Mouse (Mus musculus) adrenal gland, adult 2 months (tissue): ENCODE measurements around the gene Fbxw2. TPM values are rescaled to one million over a fixed set of nuclear protein-coding genes. Genes with fewer than 3 reads are reported as not detected.
"Not testable (repeated sequence)": the region's sequence is repeated elsewhere in the genome, so short reads cannot be mapped to it uniquely, and the experiment has no call there.

ENCODE experiments used
- DNase-seq: peaks from one replicate; pipeline ENCODE4 v3.0.0; 2021
- polyA plus RNA-seq: library from polyadenylated mRNA; depleted of rRNA; stranded (reverse); fragments of >200 nt; gene quantifications from 2 replicates; pipeline ENCODE4 v1.2.3, GENCODE M21; 2012; rRNA removed
- total RNA-seq, 2 experiments: library from RNA; stranded (reverse); gene quantifications; 2 replicates each; pipeline ENCODE4 v1.2.3; 2021

The Fbxw2 gene
- total and polyA plus RNA-seq, 3 experiments, result 30.9 to 70.1 (median 58.1) TPM

DNA sequence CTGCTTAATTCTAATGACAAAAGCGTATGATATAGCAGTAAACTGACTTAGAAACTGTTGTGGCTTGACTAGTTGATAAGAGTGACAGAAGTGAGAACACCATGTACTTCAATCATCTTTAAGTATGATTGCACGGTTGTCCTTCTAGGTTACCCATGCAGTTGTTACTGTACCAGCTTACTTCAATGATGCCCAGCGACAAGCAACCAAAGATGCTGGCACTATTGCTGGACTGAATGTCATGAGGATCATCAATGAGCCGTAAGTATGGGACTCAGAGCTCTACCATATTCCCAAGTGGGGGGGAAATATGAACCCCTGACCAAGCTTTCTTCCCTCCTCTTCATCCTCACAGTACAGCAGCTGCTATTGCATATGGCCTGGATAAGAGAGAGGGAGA is 52.4 kb downstream of the Fbxw2 start:
- DNase-seq, result no peak

DNA sequence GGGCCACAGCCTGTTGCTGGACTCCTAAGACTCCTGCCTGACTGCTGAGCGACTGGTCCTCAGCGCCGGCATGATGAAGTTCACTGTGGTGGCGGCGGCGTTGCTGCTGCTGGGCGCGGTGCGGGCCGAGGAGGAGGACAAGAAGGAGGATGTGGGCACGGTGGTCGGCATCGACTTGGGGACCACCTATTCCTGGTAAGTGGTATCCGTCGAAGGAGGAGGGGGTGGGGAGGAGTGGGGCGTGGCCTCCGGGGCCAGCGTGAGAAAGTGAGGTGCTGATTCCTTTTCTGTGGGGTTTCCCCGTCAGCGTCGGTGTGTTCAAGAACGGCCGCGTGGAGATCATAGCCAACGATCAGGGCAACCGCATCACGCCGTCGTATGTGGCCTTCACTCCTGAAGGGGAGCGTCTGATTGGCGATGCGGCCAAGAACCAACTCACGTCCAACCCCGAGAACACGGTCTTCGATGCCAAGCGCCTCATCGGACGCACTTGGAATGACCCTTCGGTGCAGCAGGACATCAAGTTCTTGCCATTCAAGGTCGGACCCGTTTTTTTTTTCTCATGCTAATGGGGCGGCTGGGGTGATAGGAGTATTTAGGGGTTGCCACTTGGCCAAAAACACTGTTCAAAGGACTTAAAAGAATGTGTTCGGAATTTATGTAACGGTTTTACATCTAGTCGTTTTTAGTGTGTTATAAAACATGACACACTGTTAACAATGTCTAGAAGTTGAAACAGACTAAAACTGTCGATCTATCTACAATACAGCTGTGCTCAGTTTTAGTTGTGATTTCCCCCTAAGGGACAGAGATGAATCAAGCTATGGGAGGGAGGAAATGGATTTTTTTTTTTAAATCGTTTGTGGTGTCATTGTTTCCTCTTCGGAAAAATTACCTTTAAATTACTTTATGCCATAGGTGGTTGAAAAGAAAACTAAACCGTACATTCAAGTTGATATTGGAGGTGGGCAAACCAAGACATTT is 53.6 kb downstream of the Fbxw2 start:
- DNase-seq, result no peak

DNA sequence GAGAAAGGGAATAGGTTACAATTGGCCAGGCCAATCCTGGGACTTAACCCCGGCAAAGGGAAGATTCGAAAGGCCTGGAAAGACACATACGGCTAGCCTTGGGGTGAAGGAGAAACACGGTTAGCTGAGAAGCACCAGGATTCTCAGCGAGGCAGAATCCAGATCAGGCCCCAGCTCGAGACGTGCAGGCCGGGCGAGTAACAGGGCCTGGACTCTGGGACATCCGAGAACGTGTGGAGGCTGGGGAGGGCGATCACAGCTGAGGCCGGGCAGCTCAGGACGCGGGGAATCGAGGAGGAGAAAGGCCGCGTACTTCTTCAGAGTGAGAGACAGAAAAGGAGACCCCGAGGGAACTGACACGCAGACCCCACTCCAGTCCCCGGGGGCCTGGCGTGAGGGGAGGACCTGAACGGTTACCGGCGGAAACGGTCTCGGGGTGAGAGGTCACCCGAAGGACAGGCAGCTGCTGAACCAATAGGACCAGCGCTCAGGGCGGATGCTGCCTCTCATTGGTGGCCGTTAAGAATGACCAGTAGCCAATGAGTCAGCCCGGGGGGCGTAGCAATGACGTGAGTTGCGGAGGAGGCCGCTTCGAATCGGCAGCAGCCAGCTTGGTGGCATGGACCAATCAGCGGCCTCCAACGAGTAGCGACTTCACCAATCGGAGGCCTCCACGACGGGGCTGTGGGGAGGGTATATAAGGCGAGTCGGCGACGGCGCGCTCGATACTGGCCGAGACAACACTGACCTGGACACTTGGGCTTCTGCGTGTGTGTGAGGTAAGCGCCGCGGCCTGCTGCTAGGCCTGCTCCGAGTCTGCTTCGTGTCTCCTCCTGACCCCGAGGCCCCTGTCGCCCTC is 54.5 kb downstream of the Fbxw2 start, which contains the start of gene Hspa5:
Hspa5 (plus strand) TSS at position 603 of the 859 bp plus-strand sequence.
- peak; percentile 100 for DNase-seq

DNA sequence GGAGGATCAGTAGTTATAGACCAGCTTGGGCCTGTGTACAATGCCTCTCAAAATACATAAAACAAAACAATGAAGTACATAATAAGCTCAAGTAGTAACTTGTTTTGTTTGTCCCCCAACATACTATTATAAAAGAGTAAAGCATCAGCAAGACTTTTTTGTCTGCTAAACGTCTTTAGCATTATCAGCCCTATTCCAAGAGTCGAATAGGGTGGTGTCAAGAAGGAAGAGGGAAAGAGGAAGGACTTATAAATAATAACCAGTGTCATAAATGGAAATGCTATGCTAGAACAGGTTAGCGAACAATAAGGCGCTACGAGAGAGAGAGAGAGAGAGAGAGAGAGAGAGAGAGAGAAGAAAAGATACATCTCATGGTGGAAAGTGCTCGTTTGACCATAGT is 55.2 kb downstream of the Fbxw2 start:
- no peak for DNase-seq

DNA sequence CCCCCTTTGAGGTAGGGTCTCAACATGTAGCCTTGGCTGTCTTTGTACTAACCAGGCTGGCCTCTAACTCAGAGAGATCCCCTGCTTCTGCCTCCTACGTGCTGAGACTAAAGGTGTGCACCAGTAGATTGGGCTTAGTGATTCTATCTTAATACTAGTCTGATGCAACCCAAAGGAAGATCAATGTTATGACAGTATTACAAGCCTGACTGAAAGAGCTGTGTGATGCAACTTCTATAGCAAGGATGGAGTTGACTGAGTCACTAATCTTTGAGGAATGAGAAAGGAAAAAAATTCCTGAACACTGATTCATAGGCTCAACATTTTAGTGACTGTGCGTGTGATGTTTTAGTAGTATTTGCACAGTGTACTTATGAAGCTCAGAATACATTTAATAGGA is 56.1 kb downstream of the Fbxw2 start:
- no peak for DNase-seq

DNA sequence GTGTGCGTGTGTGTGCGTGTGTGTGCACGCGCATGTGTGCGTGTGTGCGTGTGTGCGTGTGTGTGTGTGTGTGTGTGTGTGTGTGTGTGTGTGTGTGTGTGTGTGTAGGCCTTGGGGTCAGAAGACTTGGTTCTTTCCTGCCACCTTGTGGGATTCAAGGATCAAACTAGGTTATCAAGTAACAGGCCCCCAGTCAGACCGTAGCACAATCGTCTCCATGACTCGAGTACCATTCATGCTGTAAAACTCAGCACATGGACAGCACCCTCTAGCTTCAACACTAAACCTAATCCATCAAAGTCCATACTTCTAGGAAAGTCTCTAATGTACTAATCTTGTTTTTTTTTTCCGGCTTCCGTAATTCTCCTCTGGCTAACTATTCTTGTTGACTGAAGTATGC is 61.3 kb downstream of the Fbxw2 start:
- DNase-seq, result no peak

DNA sequence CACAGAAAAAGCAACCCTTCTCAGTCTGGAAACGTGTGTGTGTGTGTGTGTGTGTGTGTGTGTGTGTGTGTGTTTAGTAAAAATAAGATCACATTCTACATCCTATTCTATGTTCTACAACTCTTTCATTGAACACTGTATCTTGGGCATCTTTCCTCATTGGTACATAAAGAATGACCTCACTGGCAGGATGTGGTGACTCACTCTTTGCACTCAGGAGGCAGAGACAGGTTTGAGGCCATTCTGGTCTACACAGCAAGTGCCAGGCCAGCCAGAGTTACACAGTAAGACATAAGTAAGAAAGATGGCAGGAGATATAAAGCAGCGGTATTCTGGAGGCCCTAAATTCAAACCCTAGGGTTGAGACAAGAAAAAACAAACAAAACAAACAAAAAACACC is 63.2 kb downstream of the Fbxw2 start:
- DNase-seq, result no peak

DNA sequence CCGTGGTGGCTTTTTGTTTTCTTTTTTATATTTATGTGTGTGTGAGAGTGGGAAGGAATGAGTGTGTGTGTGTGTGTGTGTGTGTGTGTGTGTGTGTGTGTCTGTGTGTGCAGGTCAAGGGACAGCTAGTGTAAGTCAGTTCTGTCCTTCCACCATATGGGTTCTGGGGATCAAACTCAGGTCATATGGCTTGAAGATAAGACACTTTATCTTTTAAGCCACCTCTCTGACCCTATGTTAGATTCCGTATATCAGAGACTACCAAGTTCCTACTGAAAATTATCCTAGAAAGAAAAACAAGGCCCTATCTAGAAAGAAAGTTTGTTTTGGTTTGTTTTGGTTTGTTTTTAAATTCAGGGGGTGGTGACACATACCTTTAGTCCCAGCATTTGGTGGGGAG is 63.9 kb downstream of the Fbxw2 start:
- DNase-seq, result no peak

DNA sequence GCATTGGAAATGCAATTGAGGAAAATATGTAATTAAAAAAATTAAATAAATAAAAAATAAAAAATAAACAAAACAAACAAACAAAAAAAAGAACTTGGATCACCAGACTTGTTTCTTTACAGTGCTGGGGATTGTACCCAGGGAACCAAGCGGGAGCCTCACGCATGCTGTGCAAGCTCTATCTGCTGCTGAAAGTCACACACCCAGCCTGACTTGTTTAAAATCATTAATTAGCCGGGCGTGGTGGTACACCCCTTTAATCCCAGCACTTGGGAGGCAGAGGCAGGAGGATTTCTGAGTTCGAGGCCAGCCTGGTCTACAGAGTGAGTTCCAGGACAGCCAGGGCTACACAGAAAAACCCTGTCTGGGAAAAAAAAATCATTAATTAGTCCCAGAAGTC is 64.8 kb downstream of the Fbxw2 start:
- not testable (repeated sequence) for DNase-seq

DNA sequence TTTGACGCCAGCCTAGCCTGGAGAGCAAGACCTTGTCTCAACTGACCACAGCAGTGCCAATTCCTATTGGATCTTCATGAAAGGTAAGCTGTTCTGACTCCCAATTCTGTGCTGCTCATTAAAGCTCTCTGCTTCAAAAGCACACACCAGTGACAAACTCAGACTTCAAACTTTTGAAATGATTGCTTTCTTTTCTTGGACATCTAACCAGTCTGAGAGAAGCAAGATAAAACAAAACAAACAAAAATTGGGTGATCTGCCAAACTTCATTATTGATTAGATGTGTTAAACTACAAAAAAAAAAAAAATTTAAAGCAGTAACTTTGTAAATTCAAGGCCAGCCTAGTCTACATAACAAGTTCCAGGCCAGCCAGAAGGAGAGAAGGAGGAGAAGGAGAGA is 68.8 kb downstream of the Fbxw2 start:
- no peak for DNase-seq

DNA sequence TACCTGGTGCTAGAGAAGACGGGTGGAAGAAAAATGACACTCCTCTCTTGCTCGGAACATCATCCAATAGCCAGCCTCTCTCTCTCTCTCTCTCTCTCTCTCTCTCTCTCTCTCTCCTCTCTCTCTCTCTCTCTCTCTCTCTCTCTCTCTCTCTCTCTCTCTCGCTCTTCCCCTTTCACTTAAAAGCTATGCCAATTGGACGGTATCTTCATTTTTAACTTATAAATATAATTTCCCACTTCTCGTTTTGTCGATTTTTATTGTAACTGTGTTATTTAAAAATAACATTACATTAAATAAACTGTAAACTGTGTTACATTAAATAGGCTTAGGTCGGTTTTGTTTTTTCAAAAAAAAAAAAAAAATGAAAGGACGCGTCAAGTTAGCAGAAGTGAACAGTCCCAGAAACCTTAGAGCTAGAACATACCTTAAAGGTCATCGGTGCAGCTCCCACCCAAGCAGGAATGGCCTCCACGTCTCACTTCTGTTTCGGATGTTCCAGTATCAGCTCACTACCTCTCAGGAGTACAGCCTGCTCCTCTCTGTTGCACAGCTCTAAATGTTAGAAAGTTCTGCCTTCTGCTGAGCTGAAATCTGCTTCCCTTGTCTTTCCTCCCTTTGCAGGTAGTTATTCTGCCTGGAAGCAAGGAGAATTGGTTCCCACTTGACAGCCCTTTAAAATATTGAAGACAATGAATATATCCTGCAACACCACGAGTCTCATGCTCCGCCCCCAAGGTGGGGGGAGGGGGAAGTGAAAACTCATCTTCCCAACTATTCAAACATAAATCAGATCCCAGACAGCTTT is 71.4 kb downstream of the Fbxw2 start, which contains the start of gene Gapvd1:
Gapvd1 (minus strand) TSS at position 682 of the 808 bp plus-strand sequence.
- peak; percentile 52 for DNase-seq

Other genes with a start within 250 kb of the Fbxw2 start
- 10 to 100 TPM; 47.7 to 64.7 TPM for gene Gapvd1, start 71.1 kb downstream of the Fbxw2 start, total RNA-seq
- gene Gapvd1, start 71.1 kb downstream of the Fbxw2 start, polyA plus RNA-seq, result 7.6 and 9.1 TPM in 2 replicates
- gene Hspa5, start 54.3 kb downstream of the Fbxw2 start, total RNA-seq, result 100 to 1,000 TPM; 501 to 605 TPM
- gene Hspa5, start 54.3 kb downstream of the Fbxw2 start, polyA plus RNA-seq, result 869 and 995 TPM in 2 replicates
- 10 to 100 TPM; 25.0 to 28.3 TPM for gene Rabepk, start 26.4 kb downstream of the Fbxw2 start, total RNA-seq
- gene Rabepk, start 26.4 kb downstream of the Fbxw2 start, polyA plus RNA-seq, result 27.1 and 32.6 TPM in 2 replicates
- gene Gm34653, start 6.7 kb upstream of the Fbxw2 start, total RNA-seq, result not detected
- not detected in 2 replicates for gene Gm34653, start 6.7 kb upstream of the Fbxw2 start, polyA plus RNA-seq
- gene Cutal, start 48.1 kb upstream of the Fbxw2 start, total RNA-seq, result under 1 TPM; 0.40 to 0.48 TPM
- gene Cutal, start 48.1 kb upstream of the Fbxw2 start, polyA plus RNA-seq, result 2.5 TPM in 1 of 2 replicates, not detected in the other
- gene Psmd5, start 48.7 kb upstream of the Fbxw2 start, total RNA-seq, result 10 to 100 TPM; 38.0 to 44.3 TPM
- 5.9 and 6.7 TPM in 2 replicates for gene Psmd5, start 48.7 kb upstream of the Fbxw2 start, polyA plus RNA-seq
- gene Phf19, start 87.7 kb upstream of the Fbxw2 start, total RNA-seq, result 1 to 10 TPM; 1.2 to 1.7 TPM
- 1.1 and 1.5 TPM in 2 replicates for gene Phf19, start 87.7 kb upstream of the Fbxw2 start, polyA plus RNA-seq
- gene Traf1, start 135.5 kb upstream of the Fbxw2 start, total RNA-seq, result 1 to 10 TPM; 3.3 to 3.7 TPM
- gene Traf1, start 135.5 kb upstream of the Fbxw2 start, polyA plus RNA-seq, result 2.0 and 2.4 TPM in 2 replicates
- gene Hc, start 235.1 kb upstream of the Fbxw2 start, total RNA-seq, result 1 to 10 TPM in 1 of 2 experiments, not detected in 1; 1.0 TPM
- 0.03 TPM in 1 of 2 replicates, not detected in the other for gene Hc, start 235.1 kb upstream of the Fbxw2 start, polyA plus RNA-seq